Mouse (Mus musculus) 3T3-L1 (cell line): Measurements from ENCODE around the gene Nudt1.
"Not testable (repeated sequence)": the region's sequence is repeated elsewhere in the genome, so short reads cannot be mapped to it uniquely, and the experiment has no call there.

Source experiments
- DNase-seq: peaks from one replicate; pipeline ENCODE4 v3.0.0-alpha.2; 2015; ENCODE audit warnings: low read depth, low spot score

Nudt1 gene

GRCm38 (mm10) chr5:140342880-140343279 is 21.4 kb downstream of the Nudt1 start:
- no peak for DNase-seq

DNA sequence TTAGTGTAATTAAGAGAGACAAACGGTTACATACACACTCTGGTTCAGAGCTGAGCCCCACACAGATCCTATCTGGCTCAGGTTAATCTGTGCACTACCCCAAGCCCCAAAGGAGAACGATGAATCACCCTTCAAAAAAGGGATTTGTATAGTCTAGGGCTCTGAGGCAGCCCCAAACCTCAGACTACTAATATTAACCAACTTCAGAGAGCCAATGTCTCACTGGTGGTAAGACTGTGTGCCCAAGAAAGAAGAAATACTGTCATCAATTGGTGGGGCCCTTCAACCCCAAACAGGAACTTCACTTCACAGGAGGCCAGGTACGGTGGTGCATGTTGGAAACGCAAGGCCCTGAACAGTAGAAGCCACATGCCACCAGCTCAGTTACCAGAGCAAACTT is 23.8 kb downstream of the Nudt1 start:
- no peak for DNase-seq

DNA sequence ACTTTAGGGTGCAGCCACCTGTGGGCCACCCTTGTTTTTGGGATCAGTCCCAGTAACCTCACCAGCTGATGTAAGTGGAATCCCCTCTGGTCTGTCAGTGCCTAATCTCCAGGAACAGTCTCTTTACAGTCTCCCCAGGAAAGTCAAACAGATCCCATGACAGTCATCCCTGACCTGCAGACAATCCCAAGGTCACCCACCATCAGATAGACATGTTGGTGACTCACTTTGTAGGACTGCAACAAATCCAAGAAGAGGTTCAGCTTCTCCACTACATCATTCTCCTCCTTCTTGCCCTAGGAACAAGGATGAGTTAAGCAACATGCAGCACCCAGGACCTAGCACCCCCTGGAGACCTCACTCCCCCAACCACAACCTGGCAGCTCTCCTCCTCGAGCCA is 24.6 kb downstream of the Nudt1 start:
- DNase-seq, result peak; percentile 43

DNA sequence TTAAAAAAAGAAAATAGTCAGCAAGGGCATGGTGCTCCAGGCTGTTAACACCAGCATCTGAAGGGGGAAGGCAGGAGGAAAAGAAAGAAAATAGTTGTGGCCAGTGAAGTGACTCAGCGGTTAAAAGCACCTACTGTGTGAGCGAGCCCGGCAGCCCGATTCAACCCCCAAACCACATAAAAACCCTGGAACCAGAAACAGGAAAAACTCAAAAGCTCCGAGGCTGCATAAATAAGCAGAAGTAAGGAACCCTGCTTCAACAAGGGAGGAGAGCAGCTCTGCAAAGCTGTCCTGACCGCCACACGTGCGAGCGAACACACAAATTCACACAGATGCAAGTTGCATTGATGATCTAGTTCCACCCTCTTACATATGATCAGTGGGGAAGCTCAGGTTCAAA is 28.4 kb downstream of the Nudt1 start:
- DNase-seq, result no peak

DNA sequence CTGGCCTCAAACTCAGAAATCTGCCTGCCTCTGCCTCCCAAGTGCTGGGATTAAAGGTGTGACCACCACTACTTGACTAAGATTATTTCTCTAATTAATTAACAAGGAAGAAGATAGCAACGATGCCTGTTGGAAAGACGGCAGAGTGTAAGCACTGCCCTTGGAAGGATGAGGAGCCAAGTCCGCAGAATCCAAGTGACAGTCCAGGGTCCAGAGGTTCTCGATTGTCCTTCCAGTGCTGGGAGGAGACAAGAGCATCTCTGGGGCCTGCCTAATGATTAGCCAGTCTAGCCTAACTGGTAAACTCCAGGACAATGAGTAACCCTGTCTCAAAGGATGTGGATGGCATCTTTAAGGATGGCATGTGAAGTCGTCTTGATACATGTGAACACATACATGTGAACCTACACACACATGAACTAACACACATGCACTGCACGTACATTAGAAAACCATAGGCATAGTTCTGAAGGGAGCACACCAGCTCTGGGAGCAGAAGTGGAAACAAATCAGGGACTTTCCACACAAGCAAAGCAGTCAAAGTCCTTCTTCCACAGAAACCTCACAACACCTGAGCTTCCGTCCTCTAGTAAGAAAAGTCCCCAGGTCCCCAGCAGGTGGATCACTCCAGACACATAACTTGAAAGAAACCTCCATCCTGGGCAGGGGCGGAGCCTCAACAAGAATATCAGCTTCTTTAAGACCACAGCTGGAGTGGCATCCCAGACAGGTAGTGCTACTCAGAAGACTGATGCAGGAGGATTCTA is 29.5 kb downstream of the Nudt1 start:
- no peak for DNase-seq

GRCm38 (mm10) chr5:140352352-140352751 is 30.9 kb downstream of the Nudt1 start:
- DNase-seq, result no peak

- DNase-seq, result no peak
Measured at GRCm38 (mm10) chr5:140355934-140356333, 34.5 kb downstream of the Nudt1 start.

GRCm38 (mm10) chr5:140357466-140357865 is 36.0 kb downstream of the Nudt1 start:
- DNase-seq, result no peak

GRCm38 (mm10) chr5:140359930-140360674 is 38.6 kb downstream of the Nudt1 start:
- DNase-seq, result no peak

DNA sequence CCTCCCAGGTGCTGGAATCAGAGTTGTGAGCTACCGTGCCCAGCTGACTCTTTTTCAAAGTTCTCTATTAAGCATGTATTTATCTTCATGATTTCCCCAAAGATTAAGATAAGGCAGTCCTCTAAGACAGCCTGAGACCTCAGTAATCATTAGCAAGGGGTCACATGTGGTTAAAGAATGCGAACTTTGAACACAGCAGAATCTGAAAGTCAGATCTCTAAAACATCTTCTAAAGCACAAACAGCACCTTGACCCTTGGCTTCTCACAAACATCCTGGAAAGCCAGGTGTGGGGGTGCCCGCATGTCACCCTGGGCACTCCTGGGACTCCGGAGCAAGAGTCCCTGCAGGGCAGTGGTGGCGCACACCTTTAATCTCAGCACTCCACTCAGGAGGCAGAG is 43.0 kb downstream of the Nudt1 start:
- DNase-seq, result no peak

DNA sequence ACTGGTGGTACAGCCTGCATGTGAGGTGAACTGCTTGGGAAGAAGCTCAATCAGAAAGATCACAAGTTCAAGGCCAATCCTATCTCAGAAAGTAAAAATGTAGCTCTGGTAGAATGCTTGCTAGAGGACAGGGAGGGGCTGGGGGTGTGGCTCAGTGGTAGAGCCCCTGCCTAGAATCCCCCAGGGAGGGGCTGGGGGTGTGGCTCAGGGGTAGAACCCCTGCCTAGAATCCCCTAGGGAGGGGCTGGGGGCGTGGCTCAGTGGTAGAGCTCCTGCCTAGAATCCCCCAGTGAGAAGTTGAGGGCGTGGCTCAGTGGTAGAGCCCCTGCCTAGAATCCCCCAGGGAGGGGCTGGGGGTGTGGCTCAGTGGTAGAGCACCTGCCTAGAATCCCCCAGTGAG is 46.7 kb downstream of the Nudt1 start:
- not testable (repeated sequence) for DNase-seq

DNA sequence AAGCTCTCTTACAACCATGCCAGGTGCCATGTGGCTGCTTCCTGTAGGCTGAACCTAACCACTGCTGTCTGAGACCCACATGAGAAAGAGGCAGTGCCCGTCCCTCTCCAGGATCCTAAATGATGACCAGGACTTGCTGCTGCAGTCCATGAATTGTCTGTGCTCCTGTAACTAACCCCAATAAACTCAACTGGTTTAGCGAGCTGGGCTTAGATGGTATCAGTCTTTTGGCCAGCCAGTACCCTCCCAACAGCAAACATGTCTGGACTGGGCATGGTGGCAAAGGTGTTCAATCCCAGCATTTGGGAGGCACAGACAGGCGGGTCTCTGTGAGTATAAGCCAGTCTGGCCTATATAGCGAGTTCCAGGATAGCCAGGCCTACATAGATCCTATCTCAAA is 47.5 kb downstream of the Nudt1 start:
- no peak for DNase-seq

DNA sequence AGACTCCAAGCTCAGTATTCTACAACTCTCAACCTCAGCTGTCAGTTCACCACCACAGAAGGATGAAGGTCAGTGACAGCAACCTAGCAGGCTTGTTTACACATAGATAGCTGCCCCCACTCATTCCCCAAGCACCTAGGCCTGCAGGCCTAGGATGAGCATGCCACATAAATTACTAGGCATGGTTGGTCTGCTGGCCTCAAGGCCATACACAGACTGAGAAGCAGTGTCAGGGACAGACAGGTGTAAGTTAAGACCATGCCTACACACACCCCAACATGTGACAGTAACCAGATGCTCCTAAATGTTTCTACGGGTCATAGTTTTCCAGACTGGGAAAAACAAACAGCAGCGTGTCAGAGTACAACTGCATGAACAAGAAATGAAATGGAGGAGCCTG is 48.0 kb downstream of the Nudt1 start:
- no peak for DNase-seq

- DNase-seq, result no peak
Measured at GRCm38 (mm10) chr5:140370446-140371254, 49.2 kb downstream of the Nudt1 start.

DNA sequence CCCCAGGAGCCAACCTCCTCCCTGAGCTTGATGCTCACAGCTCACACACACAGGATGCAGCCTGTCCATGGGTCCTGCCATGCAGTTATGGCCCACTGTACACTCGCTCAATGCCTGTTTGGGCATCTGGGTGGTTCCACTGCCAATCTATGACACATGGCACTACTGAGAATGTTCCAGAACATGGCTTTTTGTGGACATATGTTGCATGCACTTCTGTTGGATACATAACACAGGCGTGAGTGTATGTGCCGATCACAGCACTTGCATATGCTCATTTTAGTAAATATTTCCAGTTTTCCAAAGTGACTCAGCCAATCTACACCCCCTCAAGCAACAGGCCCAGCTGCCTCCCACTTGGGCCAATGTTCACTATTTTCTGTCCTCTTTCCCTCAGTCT is 50.2 kb downstream of the Nudt1 start:
- DNase-seq, result no peak

- DNase-seq, result no peak
Measured at GRCm38 (mm10) chr5:140373711-140374110, 52.3 kb downstream of the Nudt1 start.

GRCm38 (mm10) chr5:140374226-140374625 is 52.8 kb downstream of the Nudt1 start:
- DNase-seq, result no peak

DNA sequence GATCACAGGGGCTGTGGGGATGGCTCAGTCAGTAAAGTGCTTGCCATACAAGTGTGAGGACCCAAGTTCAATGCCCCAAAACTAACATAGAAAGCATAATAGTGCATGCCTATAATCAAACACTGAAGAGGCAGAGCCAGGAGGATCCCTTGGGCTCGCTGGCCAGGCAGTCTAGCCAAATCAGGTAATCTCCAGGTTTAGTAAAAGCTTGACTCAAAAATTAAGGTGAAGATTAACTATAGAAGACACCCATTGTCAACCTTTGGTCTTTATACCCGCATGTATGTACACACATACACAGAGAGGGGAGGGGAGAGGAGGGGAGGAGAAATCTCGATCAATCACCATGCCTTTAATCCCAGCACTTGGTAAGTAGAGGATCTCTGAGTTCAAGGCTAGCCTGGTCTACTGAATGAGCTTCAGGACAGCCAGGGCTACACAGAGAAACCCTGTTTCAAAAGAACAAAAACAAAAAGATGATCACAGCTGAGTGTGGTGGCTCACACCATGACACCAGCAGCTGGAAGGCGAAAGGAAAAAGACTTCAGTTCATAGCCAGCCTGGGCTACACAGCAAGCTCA is 53.9 kb downstream of the Nudt1 start:
- DNase-seq, result no peak

DNA sequence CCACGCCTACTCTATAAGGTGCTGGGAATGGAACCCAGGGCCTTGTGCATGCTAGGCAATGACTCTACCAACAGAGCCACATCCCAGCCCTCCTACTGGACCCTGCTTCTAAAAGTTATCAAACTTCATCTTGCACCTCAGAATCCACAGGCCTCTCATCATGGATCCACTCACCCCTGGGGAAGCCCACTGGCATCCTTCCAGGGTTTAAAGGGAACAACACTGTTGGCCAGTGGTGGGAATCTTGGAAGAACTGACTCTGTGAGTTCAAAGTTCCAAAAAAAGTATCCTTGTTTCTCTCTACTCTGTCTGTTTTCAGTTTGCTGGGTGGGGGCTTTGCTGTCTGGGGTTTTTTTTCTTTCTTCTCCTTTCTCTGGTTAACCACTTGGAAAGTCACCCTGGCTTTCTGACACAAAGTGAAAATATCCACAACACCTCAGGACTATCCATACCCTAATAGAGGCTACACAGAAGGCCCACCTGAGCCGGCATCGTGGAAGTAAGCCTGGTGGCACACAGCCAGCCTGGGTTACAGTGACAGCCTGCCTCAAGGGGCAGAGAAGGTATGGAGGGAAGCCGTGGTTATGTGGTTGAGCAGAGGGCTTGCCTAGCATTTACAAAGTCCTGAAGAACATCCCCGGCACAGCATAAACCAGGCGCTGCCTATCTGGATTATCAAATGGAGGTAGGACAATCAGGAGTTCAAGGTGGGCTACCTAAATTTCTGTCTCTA is 56.8 kb downstream of the Nudt1 start:
- peak; percentile 41 for DNase-seq

DNA sequence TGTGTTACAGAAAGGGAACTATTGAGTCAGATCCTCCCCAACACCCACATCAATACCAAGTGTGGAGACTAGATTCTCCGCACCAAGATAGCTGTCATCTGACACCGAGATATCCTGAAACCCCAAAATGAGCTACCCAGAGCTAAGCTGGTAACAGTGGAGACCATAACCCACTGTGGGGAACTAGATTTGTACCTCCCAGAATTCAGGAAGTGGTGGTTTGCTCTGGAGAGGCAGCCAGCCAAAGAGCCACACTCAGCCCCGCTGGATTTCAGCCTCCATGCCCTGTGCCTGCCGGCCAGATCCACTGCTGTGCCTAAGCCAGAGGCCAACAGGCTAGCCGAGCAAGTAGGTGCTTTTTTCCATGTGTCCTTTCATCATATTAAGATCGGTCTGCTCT is 57.8 kb downstream of the Nudt1 start:
- peak; percentile 53 for DNase-seq

DNA sequence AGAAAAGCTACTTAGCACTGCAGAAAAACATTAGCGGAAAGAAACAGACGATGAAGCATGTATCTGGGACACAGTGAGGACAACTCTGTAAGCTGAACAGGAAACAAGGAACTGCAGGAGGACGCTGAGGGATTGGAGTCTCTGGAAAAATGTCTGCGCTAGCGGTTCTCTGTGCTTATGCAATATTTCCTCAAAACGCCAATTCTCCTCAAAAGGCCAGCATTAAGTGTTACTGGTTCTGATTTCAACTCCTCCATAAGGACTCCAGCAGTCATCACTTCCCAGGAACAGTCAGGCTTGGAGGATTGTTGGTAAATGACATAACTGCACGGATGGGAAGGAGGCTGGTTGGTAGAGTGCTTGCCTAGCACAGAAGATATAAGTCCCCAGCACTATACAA is 59.7 kb downstream of the Nudt1 start:
- no peak for DNase-seq
